Comparison of ENCODE assay signal across 11 mouse cellular contexts in the genomic region with DNA sequence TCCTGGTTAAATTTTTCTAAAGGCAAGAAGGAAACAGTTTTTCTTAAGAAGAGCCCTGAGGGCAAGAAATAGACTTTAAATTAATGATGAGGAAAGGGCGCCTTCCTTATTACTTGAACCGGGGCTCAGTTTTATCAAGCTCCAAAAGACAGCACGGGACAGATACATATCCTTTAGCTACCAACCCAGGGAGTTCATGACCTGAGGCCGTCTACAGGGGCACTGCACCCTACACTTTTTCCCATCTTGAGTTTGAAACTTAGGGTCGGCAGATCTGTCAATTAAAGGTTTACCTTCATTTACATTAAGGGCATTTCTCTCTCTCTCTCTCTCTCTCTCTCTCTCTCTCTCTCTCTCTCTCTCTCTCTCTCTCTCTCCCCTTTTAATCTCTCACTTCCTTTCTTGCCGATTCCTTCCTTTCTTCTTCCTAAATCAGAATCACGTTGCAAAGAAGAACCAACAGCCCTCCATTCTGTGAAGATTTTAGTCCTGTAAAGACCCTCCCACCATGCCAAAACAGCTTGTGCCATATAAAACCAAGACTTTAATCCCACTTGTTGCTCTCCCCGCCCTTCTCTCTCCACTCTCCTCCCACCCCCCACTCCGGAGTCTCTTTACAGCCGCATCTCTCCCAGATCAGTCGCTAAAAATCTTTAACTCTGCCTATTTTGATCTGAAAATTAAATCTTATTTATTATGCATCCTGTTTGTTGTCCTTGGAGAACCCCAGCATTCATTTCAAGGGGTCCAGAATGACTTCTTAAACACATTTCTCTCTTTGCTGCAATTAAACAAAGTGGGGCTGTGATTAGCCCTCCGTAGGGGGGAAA.
DNase-seq lines count a peak whose midpoint lies in the region.
"Had no signal": no experiment of that assay in that cellular context is flagged by ENCODE, and none has a peak within 500 bp of the region (broad histone marks: within the 10 kb centered on the region; RNA-seq: fewer than 3 reads in every experiment).

No protein-coding gene starts in this region.

- WGBS in heart, embryonic 10.5 days, result 15% methylated on average over 12 of the region's 12 CpGs
- 5% methylated on average over 12 of the region's 12 CpGs for WGBS in limb, embryonic 10.5 days

- peaks cover 17% of the 10 kb centered on the region for H3K27me3 ChIP-seq in heart, embryonic 10.5 days (ENCODE audit: insufficient read depth, poor library complexity, severe bottlenecking)
- H3K27me3 ChIP-seq in limb, embryonic 10.5 days (ENCODE audit: low read depth, poor library complexity, severe bottlenecking), result peaks cover 6% of the 10 kb centered on the region

- no peaks in the 10 kb centered on the region for H3K4me1 ChIP-seq in heart, embryonic 10.5 days
- peaks cover 22% of the 10 kb centered on the region for H3K4me1 ChIP-seq in limb, embryonic 10.5 days
- H3K4me1 ChIP-seq: embryonic facial prominence, embryonic 15.5 days had no signal

- no peaks in the 10 kb centered on the region for H3K36me3 ChIP-seq in heart, embryonic 10.5 days
- no peaks in the 10 kb centered on the region for H3K36me3 ChIP-seq in limb, embryonic 10.5 days
- H3K36me3 ChIP-seq: embryonic facial prominence, embryonic 15.5 days had no signal

- no peak overlapping the region for H3K27ac ChIP-seq in heart, embryonic 10.5 days
- no peak overlapping the region for H3K27ac ChIP-seq in limb, embryonic 10.5 days
- H3K27ac ChIP-seq: embryonic facial prominence, embryonic 15.5 days had no signal

- intact Hi-C loops in heart, postnatal 14 days (cut with DNase I), result no loop called here
- intact Hi-C loops in left cerebral cortex, postnatal 4 days (cut with DNase I), result no loop called here

- DNase-seq in heart, embryonic 10.5 days (ENCODE audit: low spot score), result no peak
- DNase-seq in heart, postnatal 14 days, result no peak
- DNase-seq in retina, postnatal 1 day, result peak; percentile 24
- DNase-seq in retina, embryonic 14.5 days (ENCODE audit: low spot score), result no peak
- no peak for DNase-seq in limb, embryonic 10.5 days (ENCODE audit: low spot score)
- DNase-seq in adrenal gland, adult 18-20 months (ENCODE audit: low spot score in 2 of 2), result no peak
- DNase-seq in left cerebral cortex, postnatal 4 days, result no peak
- DNase-seq in layer of hippocampus, postnatal 10 days (ENCODE audit: low spot score in 2 of 2), result no peak
- DNase-seq: gastrocnemius, postnatal 10 days; kidney, adult 8-10 months had no signal

- H3K9me3 ChIP-seq in heart, embryonic 10.5 days, result no peaks in the 10 kb centered on the region
- no peaks in the 10 kb centered on the region for H3K9me3 ChIP-seq in limb, embryonic 10.5 days (replicated peaks)
- H3K9me3 ChIP-seq: embryonic facial prominence, embryonic 15.5 days had no signal

- H3K4me3 ChIP-seq in heart, embryonic 10.5 days, result peak overlapping the region; percentile 35
- peak overlapping the region; percentile 17; the same call in 1 of the 2 replicates for H3K4me3 ChIP-seq in limb, embryonic 10.5 days
- H3K4me3 ChIP-seq: embryonic facial prominence, embryonic 15.5 days had no signal
